Mouse (Mus musculus) embryo, embryonic 9.5 days (tissue): ENCODE results near the gene Depp1.
"Not testable (repeated sequence)": the region's sequence is repeated elsewhere in the genome, so short reads cannot be mapped to it uniquely, and the experiment has no call there.

Source experiments
- DNase-seq: peaks from one replicate; pipeline ENCODE4 v3.0.0-alpha.2; 2017; ENCODE audit errors: extremely low spot score

Gene Depp1

DNA sequence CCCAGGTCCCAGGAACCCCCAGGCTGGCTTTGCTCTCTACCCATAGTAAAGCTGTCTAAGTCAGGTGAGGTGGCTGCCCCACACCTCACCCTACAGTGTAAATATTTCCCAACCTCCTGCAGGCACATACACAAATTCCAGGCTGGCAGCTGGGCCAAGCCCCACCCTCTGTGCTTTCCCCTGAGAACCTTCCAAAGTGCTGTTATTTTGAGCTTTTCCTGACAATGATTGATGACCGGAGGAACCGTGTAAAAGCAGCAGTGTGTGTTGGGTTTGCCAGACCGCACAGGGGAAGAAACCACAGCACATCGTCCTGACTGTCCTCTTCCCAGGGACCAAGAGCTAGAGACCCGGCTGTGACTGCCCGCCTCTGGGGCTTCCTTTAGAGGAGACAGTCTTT, at the start of gene Depp1:
Gene Depp1 (plus strand): TSS at position 204 of the 400 bp plus-strand sequence.
- no peak for DNase-seq

DNA sequence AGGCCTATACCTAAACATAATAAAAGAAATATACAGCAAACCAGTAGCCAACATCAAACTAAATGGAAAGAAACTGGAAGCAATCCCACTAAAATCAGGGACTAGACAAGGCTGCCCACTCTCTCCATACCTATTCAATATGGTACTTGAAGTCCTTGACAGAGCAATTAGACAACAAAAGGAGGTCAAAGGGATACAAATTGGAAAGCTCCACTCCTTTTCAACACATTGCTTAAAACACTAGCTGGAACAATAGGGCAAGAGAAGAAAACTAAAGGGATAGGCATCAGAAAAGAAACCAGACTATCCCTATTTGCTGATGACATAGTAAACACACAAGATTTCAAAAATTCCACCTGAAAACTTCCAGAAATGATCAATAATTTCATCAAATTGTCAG, 49.4 kb upstream of the Depp1 start:
- DNase-seq = not testable (repeated sequence)

DNA sequence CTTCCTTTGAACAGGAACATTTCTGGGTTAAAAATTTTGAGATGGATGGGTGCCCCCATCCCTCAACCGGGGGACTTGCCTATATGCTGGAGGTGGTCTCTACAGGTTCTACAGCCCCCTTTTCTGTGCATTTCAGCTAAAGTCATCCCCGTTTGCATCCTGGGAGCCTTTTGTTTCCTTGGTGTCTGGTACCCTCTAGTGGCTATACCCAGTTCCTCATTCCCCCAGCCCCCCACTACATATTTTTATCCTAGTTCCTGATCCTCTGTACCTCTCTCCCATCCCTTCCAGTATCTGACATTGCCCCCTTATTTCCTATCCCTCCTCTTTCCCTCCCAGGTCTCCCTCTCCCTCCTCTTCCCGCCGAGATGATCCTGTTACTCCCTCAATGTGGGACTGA, 43.2 kb upstream of the Depp1 start:
- no peak for DNase-seq

DNA sequence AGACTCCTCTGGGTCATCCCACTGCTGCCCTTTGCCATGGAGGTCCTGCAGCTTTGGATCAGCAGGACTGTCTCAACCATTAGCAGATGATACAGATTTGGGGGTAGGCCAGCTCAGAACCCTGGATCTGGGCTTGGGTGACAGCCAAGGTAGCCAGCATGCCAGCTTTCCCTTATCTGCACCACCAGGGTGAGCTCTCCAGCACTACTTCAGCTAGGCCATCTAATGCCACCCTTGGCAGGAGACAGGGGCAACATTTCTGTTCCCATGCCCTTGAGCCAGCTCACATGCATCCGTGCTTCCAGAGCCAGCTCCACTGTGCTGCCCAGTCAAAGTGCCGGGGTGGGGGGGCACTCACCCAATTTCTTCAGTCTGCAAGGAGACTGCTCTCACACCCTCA, 34.7 kb upstream of the Depp1 start:
- DNase-seq = no peak

DNA sequence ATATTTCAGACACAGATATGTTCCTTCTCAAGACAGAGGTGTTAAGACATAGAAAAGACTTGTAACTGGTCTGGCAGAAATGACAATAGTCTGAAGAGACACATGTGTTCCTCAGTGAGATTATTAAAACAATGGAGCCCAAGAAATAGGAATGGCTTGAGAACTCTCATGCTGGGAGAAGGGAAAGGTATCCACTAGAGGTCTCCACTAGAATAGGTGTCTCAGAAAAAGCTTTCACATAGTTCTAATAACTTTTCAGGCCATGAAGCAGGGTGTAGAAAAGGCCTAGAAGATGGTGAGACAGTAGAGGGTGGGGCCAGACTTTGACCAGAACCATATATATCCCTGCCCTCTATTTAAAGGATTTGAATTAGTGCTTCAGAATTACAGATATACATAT, 32.3 kb upstream of the Depp1 start:
- no peak for DNase-seq

DNA sequence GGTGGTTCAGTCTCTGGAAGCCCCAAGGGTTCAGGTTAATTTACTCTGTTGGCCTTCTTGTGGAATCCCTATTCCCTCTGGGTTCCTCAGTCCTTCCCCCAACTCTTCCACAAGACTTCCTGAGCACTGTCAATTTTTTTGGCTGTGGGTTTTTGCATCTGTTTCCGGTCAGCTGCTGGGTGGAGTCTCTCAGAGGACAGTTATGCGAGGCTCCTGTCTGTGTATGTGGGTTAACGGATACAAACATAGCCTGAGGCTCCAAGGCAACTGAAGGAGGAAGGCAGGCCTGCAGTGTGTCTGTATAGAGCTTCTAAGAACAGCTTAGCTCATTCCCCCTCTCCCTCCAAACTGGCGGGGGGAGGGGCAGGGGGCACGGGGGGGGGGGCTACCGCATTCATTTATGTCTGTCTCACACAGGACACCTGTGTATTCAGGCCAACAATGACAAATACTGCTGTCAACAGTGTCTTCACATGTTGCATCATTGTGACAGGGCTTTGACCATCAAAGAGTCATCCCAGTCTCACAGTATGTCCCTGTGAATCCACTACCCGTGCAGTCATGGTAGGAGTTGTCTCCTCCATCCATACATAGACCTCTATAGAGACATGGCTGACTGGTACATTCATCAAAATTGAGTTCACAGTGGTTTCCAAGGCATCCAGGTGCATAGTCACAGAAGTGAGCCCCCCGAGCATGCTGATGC, 28.9 kb upstream of the Depp1 start:
- no peak for DNase-seq

DNA sequence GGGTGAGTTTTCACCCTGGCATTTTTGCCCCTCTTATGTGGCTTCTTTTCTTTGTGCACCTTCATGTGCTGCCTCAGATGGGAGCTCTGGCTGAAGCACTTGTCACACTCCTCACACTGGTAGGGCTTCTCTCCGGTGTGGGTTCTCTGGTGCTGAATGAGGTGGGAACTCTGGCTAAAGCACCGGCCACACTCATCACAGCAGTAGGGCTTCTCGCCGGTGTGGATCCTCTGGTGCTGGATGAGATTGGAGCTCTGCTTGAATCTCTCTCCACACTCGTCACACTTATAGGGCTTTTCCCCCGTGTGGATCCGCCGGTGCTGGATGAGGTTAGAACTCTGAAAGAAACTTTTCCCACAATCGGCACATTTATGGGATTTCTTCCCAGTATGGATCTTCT, 24.0 kb upstream of the Depp1 start:
- not testable (repeated sequence) for DNase-seq

DNA sequence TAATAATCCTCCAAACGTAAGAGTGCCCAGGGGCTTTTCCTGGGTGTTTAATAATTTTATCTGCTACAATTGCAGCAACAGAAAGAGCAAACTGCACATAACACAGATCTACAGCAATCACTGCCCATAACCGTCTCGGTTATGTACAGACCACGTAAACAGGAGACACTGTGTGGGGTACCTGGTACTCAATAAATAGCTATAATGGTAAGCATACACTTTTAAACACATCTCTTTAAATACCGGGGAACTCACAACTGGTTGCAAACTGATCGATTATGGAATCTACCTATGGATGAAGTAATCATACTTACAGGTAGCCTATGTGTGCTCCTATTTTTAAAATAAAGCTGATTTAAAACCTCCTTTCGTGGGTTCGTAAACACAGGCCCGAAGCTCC, 22.3 kb upstream of the Depp1 start:
- no peak for DNase-seq

DNA sequence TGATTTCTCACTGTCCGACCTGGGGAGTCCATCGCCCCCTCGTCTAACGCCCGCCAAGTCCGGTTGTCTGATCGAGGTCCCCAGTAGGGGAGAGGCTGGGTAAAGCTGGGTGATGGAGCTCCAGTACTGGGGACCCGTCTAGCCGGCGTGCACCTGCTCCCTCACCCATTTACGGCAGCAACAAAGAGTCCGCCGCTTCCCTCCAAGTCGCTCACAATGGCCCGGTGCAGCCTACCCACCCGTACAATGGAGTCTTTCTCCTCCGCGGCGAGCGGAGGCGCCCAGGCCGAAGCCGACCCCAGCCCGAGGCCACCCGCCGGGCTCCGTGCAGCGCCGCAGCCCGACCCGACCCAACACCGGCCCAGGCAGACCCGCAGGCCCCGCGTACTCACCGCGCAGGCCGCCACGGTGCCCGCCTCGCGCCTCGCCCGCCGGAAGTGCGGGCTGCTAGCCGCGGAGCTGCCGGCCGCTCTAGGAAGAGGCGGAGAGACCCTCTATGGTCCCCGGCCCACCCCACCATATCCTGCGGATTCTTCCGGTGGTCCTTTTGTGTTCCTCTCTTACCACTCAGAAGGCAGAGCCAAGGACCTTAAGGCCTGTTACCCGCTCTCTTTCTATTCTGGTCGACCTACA, 21.8 kb upstream of the Depp1 start, which contains the start of gene Zfp422:
Gene Zfp422 (minus strand): TSS at position 461 of the 633 bp plus-strand sequence.
- DNase-seq = peak; percentile 87

DNA sequence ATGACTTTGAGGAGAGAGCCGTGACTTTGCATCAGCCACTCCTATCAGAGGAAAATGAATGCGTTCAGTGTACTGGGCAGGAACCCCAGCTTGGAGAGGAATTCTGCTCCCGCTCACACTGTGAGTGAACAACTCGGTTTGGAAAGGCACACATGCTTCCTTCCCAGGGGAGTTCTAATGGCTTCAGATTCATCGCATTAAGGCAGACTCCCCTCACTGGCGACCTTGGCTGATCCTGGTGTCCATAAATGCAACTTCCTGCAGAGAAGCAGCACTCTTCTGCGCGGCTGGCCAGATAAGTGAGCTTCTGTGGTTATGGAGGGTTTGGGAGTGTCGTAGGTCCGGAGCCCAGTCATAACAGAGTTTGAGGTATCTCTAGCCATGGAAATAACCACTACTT, 20.6 kb upstream of the Depp1 start:
- DNase-seq = no peak

DNA sequence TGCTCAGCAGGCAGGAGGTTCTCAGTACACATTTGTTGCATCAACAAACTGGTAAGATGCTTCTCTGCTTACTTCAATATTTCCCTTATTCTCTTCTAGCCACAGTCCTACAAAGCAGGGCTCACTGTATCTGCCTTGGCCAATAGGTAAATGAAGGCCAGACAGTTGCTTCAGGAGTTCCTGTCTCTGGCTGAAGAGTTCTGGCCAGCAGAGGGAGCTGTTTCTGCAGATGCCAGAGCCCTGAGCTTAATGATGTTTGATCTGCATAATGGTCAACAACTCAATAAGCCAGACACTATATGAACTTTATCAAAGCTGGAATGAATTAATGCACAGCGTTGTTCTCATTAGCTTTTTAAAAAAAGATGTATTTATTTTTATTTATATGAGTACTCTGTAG, 18.3 kb upstream of the Depp1 start:
- peak; percentile 53 for DNase-seq

DNA sequence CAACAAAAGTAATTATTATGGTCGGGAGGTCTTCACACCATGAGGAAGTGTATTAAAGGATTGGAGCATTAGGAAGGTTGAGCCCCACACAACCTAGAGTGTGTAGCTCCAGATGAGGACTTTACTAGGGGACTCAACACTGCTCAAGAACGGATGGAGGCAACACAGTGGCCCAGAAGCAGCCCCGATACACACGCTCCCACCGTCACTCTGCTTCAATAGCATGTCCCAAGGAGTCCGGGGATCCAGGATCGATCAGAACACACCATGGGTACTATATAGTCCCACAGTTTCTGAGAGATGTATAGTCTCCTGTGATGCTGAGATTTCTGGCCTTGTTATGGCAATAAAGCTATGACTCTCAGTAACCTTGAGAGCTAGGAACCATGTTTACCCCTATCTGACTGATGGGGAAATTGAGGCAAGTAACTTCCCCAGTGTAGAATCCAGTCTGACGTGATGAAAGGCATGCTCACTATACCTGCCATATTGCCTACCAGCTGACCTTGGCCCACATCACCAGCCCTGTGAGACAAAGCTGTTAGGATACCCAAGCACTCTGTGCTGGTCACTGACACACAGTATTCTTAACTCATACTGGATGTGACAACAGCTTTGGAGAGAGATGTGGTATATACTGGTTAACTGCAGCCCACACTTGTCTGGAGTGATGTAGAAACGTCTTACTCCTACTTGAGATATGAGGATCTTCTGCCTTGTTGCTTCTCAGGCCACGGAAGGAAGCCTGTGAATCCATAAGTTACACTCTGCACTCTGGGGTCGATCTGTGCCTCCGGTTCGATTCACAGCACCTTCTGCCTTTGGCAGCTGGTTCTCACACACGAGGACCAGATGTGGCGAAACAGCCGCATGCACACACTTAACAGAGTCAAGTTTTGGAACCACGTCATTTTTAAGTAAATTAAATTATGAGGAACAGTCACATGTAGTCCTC, 16.4 kb upstream of the Depp1 start:
- DNase-seq = no peak

DNA sequence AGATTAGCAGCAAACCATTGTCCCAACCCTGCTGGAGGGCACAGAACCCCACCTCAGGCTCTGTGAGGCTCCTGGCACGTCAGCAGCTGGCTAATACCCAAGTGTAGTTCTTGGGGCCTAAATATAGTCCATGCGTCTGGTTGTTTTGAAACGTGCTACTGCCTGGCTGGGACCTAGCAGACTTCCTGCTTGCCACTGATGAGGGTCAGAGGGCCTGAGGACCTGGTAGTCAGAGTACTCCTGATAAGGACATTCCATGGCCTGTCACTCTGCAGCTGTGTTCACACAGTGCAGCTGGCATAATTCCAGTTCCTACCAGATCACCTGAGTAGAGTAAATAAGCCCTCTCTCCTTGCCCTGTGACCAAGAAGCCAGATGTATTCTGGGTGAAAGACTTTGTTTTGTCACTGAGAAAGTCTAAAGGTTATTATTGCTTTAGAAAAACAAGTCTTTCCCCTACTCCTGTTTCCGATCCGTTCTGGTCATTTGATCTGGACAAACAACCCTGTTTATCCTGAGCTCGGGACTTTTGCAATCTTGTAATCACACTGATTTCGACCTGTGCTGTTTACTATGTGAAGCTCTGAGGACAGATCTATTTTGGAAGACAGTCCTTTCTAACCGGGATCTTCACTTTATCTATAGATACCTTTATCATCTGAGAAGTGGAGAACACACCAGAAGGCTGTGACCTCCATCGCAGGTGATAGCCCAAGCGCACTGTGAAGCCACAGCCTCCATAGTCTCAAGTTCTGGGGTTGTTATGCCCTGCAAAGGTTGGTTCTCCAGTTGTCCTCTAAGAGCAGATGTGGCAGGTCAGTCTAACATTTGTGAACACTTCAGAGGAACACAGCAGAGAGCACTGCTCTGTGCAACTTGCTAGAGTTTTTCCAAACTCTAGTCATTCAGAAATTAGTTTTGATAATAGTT, 14.9 kb upstream of the Depp1 start:
- no peak for DNase-seq

DNA sequence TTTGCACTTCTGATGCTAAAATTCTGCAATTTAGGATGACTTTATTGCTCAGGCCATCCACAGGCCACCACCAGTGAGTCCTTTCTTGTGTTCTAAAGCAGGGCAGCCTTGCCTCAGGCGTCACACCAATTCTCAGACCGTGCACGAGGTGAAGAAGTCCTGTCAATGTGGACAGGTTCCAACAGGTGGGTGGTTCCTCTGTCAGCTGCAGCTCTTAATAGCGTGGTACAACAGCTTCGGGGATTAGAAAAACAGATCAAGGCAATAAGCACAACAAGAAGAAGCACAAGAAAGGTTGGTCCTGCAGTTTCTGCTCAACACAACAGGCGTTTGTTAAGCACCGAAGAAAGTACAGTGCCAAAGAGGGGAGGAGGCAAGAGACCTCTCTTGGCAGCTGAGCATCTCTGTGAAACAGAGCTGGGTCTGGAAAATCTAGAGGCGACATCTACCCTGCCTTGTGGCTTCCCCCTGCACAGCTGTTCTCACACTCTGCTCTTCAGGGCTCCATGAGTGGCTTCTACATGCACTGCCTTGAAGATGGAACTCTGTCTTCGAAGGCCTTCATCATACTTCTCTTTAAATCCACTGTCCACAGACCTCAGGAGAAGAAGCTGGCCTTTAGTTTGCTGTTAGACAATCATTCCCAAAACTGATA, 13.7 kb upstream of the Depp1 start:
- DNase-seq = no peak

DNA sequence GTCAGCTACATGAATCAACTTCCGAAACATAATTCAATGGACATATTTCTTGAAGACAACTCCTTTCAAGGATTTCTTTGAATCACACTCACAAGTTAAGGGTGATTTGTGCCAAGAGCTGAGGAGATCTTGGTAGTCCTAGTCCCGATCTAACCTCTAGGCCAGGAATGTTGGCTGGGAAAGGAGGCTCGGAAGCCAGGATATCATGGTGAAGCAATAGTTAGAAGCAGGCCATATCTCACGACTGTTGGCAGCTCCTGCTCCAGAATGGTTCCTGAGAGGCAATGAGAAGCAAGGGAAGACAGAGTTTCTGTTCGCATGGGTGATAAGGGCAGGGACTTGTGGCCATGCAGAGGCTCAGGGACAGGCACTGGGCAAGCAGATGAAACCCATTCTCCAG, 12.9 kb upstream of the Depp1 start:
- DNase-seq = no peak

DNA sequence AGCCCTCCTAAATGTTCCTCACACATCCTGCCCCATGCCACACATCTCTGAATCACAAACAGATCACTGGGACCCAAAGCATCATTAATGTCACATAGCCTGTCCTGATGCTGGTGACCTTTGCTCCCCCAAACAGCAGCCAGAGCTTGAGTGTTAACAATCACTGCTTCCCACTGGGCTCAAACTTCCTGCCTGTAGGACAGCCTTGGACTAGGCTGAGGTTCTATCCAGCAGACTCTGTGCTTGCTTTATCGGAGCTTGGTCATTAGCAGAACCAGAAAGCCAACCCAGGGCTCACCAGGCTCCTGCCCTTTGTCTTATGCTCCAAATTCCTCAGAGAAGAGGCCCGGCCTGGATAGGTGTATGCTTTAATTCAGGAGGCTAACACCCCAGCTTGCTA, 11.5 kb upstream of the Depp1 start:
- DNase-seq = no peak

DNA sequence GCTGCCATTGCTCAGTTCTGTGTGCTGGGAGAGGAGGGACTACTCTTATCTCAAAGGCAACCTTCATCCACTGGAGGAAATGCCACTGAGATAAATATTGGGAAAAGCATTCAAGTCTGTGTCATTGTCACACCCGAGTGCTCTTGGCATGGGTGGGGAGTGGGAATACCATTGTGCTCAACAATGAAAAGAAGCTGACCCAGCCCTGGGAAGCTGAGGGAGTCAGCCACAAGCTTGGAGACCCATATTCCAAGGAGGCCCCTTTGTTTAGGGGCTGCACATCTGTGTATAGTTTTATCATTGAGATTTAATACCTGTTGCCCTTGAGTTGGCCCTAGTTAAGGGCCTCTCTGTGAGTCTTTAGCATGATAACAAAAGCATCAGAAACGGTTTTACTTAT, 10.7 kb upstream of the Depp1 start:
- no peak for DNase-seq

DNA sequence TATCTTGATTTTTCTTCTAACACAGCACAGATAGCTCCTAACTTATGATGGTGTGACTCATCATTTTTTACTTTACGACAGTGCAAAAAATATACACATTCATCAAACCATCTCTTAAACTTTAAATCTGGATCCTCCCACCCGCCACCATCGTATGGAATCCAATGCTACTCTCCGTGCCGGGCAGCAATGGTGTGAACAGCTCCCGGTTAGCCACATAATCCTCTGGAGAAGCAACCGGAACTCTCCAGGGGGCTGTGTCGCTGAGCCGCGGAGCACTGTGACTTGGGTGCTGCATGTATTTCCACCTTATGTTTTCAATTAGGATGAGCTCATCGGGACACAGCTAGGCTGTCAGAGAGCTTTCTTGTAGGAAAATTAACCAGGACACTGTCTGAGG, 7.5 kb upstream of the Depp1 start:
- no peak for DNase-seq

DNA sequence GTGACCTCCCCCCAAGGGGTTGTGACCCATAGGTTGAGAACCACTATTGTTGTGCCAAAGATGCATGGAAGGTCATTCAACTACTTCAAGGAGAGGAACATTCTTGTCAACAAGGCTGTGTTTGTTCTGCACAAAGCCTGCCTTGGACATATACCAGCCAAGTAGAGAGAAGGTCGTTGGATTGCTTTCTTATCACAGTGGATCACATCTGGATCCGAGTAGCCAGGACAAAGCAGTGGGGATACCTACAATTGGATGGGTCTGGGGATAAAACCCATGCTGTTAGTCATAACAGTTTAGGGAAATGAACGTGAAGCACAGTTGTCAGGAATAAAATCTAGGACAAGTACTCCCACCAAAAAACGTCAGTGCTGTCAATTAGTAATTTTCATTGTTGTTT, 6.5 kb upstream of the Depp1 start:
- DNase-seq = no peak

DNA sequence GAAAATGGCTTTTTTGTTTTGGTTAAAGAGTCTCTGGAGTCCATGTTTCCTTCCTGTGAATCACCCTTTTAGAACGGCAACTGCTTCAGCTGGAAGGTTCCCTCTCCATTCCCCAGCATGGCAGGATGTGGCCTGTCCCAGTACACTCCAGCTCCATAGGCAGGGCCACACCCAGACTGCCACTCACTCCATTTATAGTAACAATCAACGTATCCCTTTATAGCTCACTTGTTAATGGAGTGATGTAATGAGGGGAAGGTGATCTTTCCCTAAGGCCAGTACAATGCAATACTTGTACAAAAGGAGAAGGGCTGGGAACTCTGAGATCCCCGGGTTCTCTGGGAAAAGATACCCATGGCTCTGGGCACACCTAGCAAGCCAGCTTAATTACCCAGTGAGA, 6.1 kb upstream of the Depp1 start:
- no peak for DNase-seq

DNA sequence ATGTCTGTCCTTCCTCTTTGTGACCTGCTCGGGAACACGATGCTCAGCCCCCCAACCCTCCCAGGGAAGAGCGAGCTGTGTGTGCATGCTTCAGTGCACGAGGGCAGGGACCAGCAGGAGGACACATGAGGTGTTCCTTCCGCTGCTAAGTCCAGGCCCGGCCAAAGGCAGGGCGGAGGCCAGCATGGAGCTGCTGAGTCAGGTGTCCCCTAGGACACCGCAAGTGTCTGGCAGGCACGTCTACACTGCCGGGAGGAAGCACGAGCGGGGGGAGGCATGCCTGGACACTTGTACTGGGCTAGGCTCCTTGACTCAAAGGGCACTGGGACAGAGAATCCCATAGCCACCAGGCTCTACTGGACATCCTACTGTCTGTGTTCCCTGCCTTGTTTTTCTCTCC, 2.6 kb upstream of the Depp1 start:
- DNase-seq = no peak
